Mouse (Mus musculus): ENCODE data around the gene Asic1.

Asic1 gene

GRCm38 (mm10) chr15:99701999-99702900 is 32.1 kb downstream of the Asic1 start, which contains the start of gene Smarcd1:
Smarcd1 (plus strand) TSS chr15:99702129.
- peak; percentile 99 for DNase-seq (ENCODE audit: extremely low spot score)

- no peak for DNase-seq (ENCODE audit: extremely low spot score)
Measured at GRCm38 (mm10) chr15:99703104-99703503, 32.9 kb downstream of the Asic1 start.

- DNase-seq (ENCODE audit: extremely low spot score): no peak
Measured at GRCm38 (mm10) chr15:99703676-99704040, 33.5 kb downstream of the Asic1 start.

GRCm38 (mm10) chr15:99704041-99704681 is 34.0 kb downstream of the Asic1 start:
- DNase-seq (ENCODE audit: extremely low spot score): no peak

- DNase-seq (ENCODE audit: extremely low spot score): no peak
Measured at GRCm38 (mm10) chr15:99704881-99705280, 34.7 kb downstream of the Asic1 start.

GRCm38 (mm10) chr15:99705440-99706048 is 35.4 kb downstream of the Asic1 start, which contains the start of gene Gm17349:
Gm17349 (minus strand) TSS chr15:99705490.
- peak; percentile 55 for DNase-seq (ENCODE audit: extremely low spot score)

- no peak for DNase-seq (ENCODE audit: extremely low spot score)
Measured at GRCm38 (mm10) chr15:99708176-99708575, 38.0 kb downstream of the Asic1 start.

GRCm38 (mm10) chr15:99710221-99711190 is 40.3 kb downstream of the Asic1 start:
- DNase-seq (ENCODE audit: extremely low spot score): no peak

GRCm38 (mm10) chr15:99711491-99711890 is 41.3 kb downstream of the Asic1 start:
- DNase-seq (ENCODE audit: extremely low spot score): no peak

GRCm38 (mm10) chr15:99712666-99713559 is 42.7 kb downstream of the Asic1 start:
- no peak for DNase-seq (ENCODE audit: extremely low spot score)

- no peak for DNase-seq (ENCODE audit: extremely low spot score)
Measured at GRCm38 (mm10) chr15:99713569-99713968, 43.4 kb downstream of the Asic1 start.

- no peak for DNase-seq (ENCODE audit: extremely low spot score)
Measured at GRCm38 (mm10) chr15:99714206-99714605, 44.0 kb downstream of the Asic1 start.

GRCm38 (mm10) chr15:99714858-99715257 is 44.7 kb downstream of the Asic1 start:
- peak; percentile 72 for DNase-seq (ENCODE audit: extremely low spot score)

GRCm38 (mm10) chr15:99715361-99715865 is 45.2 kb downstream of the Asic1 start:
- no peak for DNase-seq (ENCODE audit: extremely low spot score)

- no peak for DNase-seq (ENCODE audit: extremely low spot score)
Measured at GRCm38 (mm10) chr15:99715982-99716746, 46.0 kb downstream of the Asic1 start.

- no peak for DNase-seq (ENCODE audit: extremely low spot score)
Measured at GRCm38 (mm10) chr15:99716814-99717213, 46.6 kb downstream of the Asic1 start.

- DNase-seq (ENCODE audit: extremely low spot score): no peak
Measured at GRCm38 (mm10) chr15:99717386-99718334, 47.5 kb downstream of the Asic1 start, which contains the start of gene Gpd1. Gpd1 (plus strand) TSS chr15:99717515.

GRCm38 (mm10) chr15:99718461-99719021 is 48.4 kb downstream of the Asic1 start:
- no peak for DNase-seq (ENCODE audit: extremely low spot score)

All from embryo, embryonic 9.5 days (tissue).